Mouse (Mus musculus): Measurements from ENCODE around the gene Dop1b.

- TF ChIP-seq CTCF (IDR thresholded peaks at IDR 0.05; ENCODE audit: low read depth, low read length) (no peak), POLR2A (IDR thresholded peaks at IDR 0.05; ENCODE audit: insufficient read depth, low read length) (no peak), EP300 (IDR thresholded peaks at IDR 0.05; ENCODE audit: insufficient read depth, low read depth, low read length) (no peak)
Measured at GRCm38 (mm10) chr16:93779554-93779953, 67.8 kb downstream of the Dop1b start.

All from ES-Bruce4 (cell line).